Mouse (Mus musculus): Measurements from ENCODE around the gene Eloa.
"Not testable (repeated sequence)": the region's sequence is repeated elsewhere in the genome, so short reads cannot be mapped to it uniquely, and the experiment has no call there.

The Eloa gene

GRCm38 (mm10) chr4:136021549-136022047 is at the start of gene Eloa:
Eloa (minus strand) TSS chr4:136021763.
- peak; percentile 100 for DNase-seq

- DNase-seq = peak; percentile 70 to 81
These were observed 49.7 kb upstream of the Eloa start for GRCm38 (mm10) chr4:136071178-136071714.

DNA sequence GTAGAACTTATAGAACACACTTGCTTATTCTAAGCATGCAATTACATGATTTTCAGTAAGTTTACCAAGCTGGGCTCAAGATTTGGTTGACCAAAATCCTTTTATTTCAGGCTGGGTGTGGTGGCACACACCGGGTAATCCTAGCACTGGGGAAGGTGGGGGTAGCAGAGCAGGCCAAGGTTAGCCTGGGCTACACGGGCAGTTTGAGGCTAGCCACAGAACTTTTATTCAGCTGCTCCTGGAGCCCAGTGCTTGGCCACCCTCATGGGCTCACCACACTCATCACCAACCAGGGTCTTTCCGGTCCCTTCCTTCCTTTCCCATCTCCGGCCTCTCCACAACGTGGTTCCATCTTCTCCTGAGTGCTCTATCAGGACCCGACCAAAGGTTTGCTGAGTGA is 49.0 kb upstream of the Eloa start:
- DNase-seq = peak in 1 of 2 experiments; percentile 29

DNA sequence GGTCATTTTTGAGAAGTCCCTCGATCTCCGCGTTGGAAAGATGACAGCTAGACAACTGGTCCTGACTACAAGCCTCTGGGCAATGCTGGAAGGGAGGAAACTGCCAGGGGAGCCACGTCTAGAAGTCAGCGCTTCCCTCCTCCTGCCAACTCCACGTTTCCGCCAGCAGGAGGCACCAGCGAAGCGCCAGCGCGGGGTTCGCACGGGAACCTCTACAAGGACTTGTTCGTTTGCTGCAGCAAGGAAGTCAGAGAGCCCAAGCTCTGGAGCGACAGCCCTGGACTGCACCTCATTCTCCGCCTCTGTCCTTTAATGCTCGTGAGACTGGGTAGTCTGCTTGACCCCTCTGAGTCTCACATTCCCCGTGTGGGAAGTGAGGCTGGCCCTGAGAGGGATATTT is 48.4 kb upstream of the Eloa start:
- peak; percentile 76 to 80 for DNase-seq

GRCm38 (mm10) chr4:136069313-136069712 is 47.8 kb upstream of the Eloa start:
- DNase-seq = no peak

GRCm38 (mm10) chr4:136063143-136063542 is 41.6 kb upstream of the Eloa start:
- DNase-seq = no peak

GRCm38 (mm10) chr4:136059800-136060488 is 38.4 kb upstream of the Eloa start:
- DNase-seq = not testable (repeated sequence)

GRCm38 (mm10) chr4:136057916-136058315 is 36.4 kb upstream of the Eloa start:
- DNase-seq = no peak

GRCm38 (mm10) chr4:136056030-136056429 is 34.5 kb upstream of the Eloa start:
- DNase-seq = no peak

DNA sequence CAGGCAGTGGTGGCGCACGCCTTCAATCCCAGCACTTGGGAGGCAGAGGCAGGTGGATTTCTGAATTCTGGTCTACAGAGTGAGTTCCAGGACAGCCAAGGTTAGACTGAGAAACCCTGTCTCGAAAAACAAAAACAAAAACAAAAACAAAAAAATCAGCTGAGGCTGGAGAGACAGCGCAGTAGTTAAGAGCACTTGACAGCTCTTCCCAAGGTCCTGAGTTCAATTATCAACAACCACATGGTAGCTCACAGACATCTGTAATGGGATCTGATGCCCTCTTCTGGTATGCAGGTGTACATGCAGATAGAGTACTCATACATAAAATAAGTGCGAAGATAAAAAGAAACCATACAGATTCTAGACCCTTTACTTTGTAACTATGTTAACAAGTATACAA is 32.3 kb upstream of the Eloa start:
- no peak for DNase-seq

- peak; percentile 85 to 92 for DNase-seq
These were observed 31.7 kb upstream of the Eloa start, which contains the start of gene Rpl11 for GRCm38 (mm10) chr4:136053247-136053596. Rpl11 (minus strand) TSS chr4:136053428.

DNA sequence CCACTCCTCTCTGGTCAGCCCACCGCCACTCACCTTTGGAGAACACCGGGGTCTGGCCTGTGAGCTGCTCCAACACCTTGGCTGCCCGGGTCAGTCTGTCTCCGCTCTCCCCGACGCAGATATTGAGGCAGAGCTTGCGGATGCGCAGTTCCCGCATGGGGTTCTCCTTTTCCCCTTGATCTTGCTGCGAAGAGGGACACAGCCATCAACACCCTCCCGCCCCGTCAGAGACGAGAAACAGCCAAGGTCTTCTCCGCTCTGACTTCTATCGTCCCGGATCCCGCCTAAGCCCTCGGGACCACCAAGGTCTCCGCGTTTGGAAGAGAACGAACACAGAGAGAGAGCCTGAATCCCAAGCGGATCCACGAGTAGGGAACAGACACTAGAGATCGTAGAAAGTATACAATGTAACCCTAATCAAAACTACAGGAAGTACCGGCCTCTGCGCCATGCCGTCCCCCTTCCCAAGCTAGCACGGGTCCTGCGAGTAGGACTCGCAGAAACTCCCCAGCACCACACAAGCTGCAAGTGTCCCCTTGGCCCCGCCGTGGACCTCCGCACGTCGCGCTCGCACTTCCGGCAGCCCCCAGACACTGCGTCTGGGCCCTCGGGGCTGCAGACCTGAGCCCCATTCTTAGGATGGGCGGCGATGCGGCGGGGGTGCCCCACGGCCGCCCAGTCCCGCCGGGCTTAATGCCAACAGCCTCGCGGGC is 31.1 kb upstream of the Eloa start:
- DNase-seq = peak in 1 of 2 experiments; percentile 36

GRCm38 (mm10) chr4:136052060-136052459 is 30.5 kb upstream of the Eloa start:
- no peak for DNase-seq

GRCm38 (mm10) chr4:136050226-136050625 is 28.7 kb upstream of the Eloa start:
- DNase-seq = no peak

DNA sequence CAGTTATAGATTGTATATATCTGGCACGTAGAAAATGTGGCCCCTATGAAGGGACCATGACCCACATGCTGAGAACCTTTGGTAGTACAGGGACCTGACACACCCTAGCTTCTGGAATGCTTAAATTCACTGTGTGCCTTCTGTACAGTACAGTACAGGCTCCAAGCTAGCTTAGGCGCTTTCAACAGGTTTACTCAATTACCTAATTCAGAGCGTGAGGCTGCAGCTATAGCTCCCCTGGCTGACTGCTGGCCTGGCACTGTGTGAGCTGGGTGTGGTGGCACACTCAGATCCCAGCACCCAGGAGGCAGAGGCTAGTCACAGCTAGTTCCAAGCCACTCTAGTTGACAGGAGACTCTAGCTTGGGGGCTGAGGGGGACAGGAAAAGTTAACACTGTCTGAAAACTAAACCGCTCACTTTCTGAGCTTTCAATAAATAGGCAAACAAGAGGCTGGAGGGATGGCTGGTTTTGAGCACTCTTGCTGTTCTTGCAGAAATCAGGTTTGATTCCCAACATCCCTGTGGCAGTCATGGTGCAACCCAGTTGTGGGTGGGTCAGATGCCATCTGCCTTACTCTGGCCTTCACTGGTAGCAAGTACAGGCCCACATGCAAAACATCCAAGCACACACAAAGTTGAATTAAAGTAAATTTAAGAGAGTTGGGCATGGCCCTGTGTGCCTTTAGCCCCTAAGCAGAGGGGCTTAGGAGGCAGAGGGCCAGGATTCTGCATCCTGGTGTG is 26.9 kb upstream of the Eloa start:
- DNase-seq = no peak

GRCm38 (mm10) chr4:136047626-136048025 is 26.1 kb upstream of the Eloa start:
- DNase-seq = no peak

- no peak for DNase-seq
These were observed 25.3 kb upstream of the Eloa start for GRCm38 (mm10) chr4:136046888-136047287.

DNA sequence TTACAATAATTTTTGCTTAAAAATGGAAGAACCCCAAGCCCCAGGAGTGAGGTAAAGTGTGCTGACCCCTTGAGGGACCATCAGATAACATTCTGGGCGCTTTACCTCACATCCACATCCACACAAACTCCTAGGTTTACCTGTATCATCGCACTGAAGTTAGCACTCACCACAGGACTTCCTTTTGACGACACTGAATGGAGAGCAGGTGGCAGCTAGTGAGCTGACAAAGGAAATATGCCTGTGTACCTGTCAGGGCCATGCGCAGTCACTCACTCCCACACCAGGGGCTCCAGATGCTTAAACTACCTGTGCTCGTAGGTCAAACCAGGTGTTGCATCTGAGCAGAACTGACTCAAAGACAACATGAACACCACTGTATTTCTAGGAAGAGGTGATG is 23.5 kb upstream of the Eloa start:
- DNase-seq = peak in 1 of 2 experiments; percentile 30

DNA sequence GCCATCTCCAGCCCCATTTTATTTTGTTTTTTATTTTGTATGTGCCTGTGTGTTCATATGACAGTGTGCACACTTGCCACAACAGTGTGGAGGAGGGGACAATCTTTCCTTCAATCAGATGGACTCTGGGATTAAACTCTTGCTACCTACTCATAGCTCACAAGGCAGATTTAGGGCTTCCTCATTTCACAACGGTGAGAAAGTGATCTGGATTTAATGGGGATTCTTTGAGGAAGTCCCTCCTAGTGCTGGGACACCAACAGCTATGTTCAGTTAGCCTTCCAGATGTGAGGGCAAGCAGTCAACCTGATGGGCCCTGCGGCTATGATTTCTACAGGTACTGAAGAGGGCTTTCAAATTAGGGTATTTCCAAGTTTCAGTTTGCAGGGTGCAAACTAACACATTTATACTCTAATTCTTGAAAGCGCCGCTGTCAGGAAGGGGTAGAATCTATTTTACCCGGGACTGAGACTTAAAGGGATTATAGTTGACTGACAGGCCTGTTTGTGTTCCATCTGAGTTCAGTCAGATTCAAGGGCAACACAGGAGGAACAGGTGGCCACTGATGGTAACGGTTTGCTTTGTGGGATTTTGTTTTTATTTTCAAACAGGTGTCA is 22.3 kb upstream of the Eloa start:
- no peak for DNase-seq

DNA sequence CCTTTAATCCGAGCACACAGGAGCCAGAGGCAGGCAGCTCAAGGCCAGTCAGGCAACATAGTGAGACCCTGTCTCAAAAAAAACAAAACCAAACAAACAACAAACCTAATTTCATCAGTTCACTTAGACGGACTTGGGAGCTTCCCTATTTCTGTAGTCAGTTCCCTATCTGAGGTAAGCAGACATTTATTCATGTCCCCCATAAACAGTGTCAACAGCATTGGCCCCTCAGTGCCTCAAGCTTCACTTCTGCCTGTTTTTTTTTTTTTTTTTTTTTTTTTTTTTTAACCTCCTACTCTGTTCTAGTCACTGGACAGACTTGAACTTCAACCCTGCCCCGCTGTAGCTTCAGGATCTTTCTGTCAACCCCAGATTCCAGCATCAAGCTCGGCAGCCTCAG is 13.5 kb upstream of the Eloa start:
- no peak for DNase-seq

DNA sequence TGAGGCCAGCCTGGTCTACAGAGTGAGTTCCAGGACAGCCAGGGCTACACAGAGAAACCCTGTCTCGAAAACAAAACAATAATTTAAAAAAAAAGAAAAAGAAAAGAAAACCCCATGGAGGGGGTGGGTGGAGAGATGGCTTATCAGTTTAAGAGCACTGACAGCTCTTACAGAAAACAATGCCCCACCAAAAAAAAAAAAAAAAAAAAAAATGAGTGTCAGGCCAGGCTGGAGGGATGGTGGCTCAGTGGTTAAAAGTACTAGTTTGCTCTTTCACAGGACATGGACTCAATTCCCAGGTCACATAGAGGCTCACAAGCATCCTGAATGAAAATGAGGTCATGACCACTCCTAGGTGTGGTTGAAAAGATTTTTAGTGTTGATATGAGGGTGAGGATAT is 11.7 kb upstream of the Eloa start:
- DNase-seq = no peak

DNA sequence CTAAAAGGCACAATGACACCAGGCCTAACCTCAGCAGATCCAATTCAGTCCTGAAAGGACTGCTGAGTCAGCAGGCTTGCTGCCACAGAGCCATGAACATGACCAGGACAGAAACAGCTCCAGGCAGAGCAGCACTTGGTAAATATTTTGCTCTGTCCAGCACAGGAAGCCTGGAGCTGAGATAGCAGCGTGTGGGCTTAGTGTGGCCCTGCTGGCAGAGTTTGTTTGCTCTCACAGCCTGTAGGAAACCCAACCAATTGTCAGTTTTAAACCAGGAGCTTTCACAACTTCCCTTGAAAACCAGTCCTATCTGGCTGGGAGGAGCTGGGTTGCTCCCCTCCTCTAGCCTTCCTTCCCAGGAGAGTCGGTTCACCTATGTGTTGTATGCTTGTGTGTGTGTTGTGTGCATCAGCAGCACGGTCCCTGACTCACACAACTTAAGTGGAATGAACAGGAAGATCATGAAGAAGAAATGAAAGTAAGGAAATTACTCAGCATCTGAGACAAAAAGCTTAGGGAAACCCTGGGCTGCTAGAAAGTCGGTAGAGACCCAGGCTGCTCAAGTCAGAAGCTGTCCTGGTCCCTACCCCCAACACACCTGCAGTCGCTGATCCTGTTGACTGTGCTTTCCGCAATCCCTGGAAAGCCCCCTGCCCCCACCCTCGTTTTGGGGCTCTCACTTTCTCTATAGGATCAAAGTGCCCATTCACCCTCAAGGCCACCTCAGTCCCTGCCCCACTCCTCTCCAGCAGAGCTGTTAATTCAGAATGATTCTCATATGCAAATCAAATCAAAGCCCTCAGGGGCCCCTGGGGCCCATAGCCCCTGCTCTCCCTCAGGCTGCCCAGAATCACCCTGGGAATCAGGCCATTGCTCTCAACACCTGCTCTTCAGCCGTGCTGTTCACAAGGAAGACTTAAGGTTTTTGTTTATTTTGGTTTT is 9.7 kb upstream of the Eloa start:
- no peak for DNase-seq

Data from thymus, adult 18-20 months (tissue).